Mouse (Mus musculus) cerebellum, adult 9-10 months (tissue): Measurements from ENCODE around the gene Smad1.
A peak's percentile ranks its signal among the peaks of the same experiment; 100 is the strongest.

ENCODE experiments used
- DNase-seq: peaks from one replicate; pipeline ENCODE4 v3.0.0; 2022

The Smad1 gene

DNA sequence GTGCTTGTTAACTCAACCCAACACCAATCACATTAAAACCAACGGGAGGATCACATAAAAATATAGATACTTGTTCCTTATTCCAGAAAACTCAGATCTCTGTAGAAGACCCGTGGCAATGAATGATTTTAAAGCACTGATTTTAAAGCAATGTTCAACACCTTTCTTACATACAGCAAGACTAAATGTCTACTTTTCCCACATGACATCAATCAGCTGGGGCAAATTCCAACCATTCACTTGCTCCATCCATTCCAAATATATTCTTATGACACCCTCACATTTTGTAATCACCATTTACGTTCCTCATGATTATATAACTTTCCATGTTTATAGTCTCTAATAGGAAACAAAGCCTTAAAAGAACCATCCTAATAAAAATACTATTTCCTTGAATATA, 105.5 kb downstream of the Smad1 start:
- no peak for DNase-seq

DNA sequence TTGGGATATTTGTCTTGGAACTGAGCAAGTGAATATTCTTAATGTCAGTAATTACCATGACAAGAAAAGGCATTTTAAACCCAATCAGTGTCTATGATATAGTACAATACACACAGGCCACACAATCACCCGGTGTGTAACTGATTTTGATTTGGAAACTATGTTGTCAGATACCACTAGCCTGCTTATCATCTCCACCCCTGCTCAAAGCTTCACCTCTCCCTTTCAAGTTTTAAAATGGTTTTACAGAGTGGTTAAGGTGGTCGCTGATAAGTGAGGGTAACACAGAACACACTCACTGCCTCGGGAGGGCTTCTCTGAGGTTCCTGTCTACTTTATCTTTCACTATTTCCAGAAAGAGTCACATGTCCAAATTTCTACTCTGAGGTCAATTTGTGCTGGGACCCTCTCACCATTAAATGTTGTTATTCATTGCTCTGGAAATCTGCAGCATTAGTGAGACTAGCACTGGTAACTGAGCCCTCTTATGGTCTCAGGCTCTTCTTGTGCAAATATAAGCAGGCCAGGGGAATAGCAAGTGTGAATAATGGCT, 106.5 kb downstream of the Smad1 start:
- no peak for DNase-seq

DNA sequence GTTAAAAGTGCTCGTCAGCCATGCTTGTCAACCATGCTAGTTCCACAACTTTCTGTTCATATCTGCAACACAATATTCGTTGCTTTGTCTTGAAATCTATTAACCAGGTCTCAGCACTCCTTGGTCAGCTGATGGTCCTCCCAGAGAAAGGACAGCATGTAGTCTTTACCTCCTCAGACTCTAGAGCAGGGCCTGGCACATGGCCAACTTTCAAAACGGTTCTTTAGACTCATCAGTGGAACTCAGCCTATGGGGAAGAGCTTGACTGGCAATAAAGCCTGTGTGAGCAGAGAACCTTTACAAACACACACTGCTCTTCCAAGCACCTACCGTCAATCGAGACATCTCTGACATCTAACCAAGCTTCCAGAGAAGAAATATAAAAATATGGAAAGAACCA, 109.7 kb downstream of the Smad1 start:
- peak; percentile 28 for DNase-seq

DNA sequence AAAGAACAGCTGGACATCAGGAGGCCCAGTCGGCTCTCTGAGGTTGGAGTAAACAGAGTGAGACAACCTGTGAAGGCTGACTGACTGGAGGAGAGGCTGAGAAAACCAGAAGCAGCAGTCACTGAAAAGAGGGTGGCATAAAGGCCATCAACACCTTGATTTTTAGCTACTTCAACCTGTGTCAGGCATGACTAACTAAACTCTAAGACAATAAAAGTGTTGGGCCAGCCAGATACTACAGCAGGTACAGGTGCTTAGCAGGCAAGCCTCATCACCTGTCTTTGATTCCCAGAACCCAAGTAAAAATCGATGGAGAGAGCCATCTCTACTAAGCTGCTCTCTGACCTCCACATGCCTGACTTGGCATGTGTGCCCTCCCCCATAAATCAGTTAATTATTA, 110.6 kb downstream of the Smad1 start:
- no peak for DNase-seq
